ENCODE assay signal across 27 mouse cellular contexts in the genomic region with DNA sequence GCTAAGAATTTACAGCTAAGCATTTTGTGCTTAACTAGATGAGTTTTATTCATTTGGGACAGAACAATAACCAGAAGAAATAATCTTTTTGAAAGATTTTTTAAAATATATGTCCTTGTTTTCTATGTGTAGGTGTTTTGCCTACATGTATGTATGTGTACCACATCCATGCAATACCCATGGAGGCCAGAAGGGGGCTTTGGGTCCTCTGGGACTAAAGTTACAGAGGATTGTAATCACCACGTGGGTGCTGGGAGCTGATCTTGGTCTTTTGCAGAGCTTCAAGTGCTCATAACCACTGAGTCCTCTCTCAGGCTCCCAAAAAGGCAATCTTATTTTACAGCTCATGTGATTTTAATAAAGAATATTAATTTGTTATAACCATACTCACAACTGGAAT.
DNase-seq lines count a peak whose midpoint lies in the region; ATAC-seq and TF ChIP-seq lines count a peak whose summit lies in the region.
"Had no signal": no experiment of that assay in that cellular context is flagged by ENCODE, and none has a peak within 500 bp of the region (broad histone marks: within the 10 kb centered on the region; RNA-seq: fewer than 3 reads in every experiment).

No protein-coding gene starts in this region.

- no peak overlapping the region for H3K4me3 ChIP-seq in layer of hippocampus, adult 2 months
- no peak overlapping the region for H3K4me3 ChIP-seq in stomach, postnatal 0 days (ENCODE audit: low read depth, low read length)
- H3K4me3 ChIP-seq in hindbrain, embryonic 11.5 days (ENCODE audit: low read depth, low read length) = no peak overlapping the region
- H3K4me3 ChIP-seq: embryonic facial prominence, embryonic 12.5 days; heart, embryonic 15.5 days; left cerebral cortex, adult 2 months; limb, embryonic 12.5 days; liver, embryonic 15.5 days; midbrain, embryonic 12.5 days; neural tube, embryonic 12.5 days; stomach, embryonic 15.5 days had no signal

- H3K9ac ChIP-seq in stomach, postnatal 0 days (ENCODE audit: low read length) = no peak overlapping the region
- no peak overlapping the region for H3K9ac ChIP-seq in hindbrain, embryonic 11.5 days (ENCODE audit: low read depth, low read length)
- H3K9ac ChIP-seq: embryonic facial prominence, embryonic 12.5 days; heart, embryonic 15.5 days; limb, embryonic 12.5 days; liver, embryonic 15.5 days; midbrain, embryonic 12.5 days; neural tube, embryonic 12.5 days; stomach, embryonic 15.5 days had no signal

- peak; percentile 20; the same call in 1 of the 2 replicates for TF ChIP-seq CTCF in layer of hippocampus, adult 2 months (conservative IDR thresholded peaks at IDR 0.05)
- peak; percentile 25; the same call in 1 of the 2 replicates for TF ChIP-seq CTCF in stomach, postnatal 0 days (IDR thresholded peaks at IDR 0.05; ENCODE audit: low read depth)

- H3K4me2 ChIP-seq in stomach, postnatal 0 days (replicated peaks; ENCODE audit: low read depth) = no peak overlapping the region
- H3K4me2 ChIP-seq in hindbrain, embryonic 11.5 days (replicated peaks; ENCODE audit: low read depth, low read length) = no peak overlapping the region
- H3K4me2 ChIP-seq: embryonic facial prominence, embryonic 12.5 days; heart, embryonic 15.5 days; limb, embryonic 12.5 days; liver, embryonic 15.5 days; midbrain, embryonic 12.5 days; neural tube, embryonic 12.5 days; stomach, embryonic 15.5 days had no signal

- no peak for DNase-seq in layer of hippocampus, adult 2 months (ENCODE audit: low spot score in 2 of 2)
- DNase-seq in layer of hippocampus, postnatal 25 days (ENCODE audit: extremely low spot score in 1 of 2, low spot score in 1 of 2) = no peak
- peak; percentile 14 for DNase-seq in thymus, postnatal 4 days
- no peak for DNase-seq in thymus, adult 18-20 months
- peak; percentile 8 for DNase-seq in c-Kit-negative CD71-positive TER-119-positive erythroid progenitor cells, embryonic 14.5 days (ENCODE audit: low read depth, low spot score)
- no peak for DNase-seq in stomach, postnatal 0 days (ENCODE audit: low spot score)
- no peak for DNase-seq in hindbrain, embryonic 11.5 days (ENCODE audit: low spot score)
- no peak for DNase-seq in left cerebral cortex, adult 9 months (ENCODE audit: low spot score in 2 of 2)
- DNase-seq: adrenal gland, postnatal 36 days; cerebellum, adult 2 months; cerebellum, postnatal 25 days; kidney, adult 11 months; kidney, postnatal 4 days; layer of hippocampus, adult 9-11 months; lung, postnatal 14 days; retina, postnatal 1 day; right cerebral cortex, postnatal 25 days; spleen, adult 18-20 months; thymus, adult 2 months had no signal

- no peaks in the 10 kb centered on the region for H3K36me3 ChIP-seq in stomach, postnatal 0 days (ENCODE audit: control insufficient read depth, insufficient read depth, low read length)
- H3K36me3 ChIP-seq in hindbrain, embryonic 11.5 days (ENCODE audit: control insufficient read depth, insufficient read depth, low read length) = no peaks in the 10 kb centered on the region
- H3K36me3 ChIP-seq: embryonic facial prominence, embryonic 12.5 days; heart, embryonic 15.5 days; limb, embryonic 12.5 days; liver, embryonic 15.5 days; midbrain, embryonic 12.5 days; neural tube, embryonic 12.5 days; stomach, embryonic 15.5 days had no signal

- no peak overlapping the region for H3K27ac ChIP-seq in layer of hippocampus, adult 2 months
- H3K27ac ChIP-seq in stomach, postnatal 0 days (replicated peaks) = no peak overlapping the region
- H3K27ac ChIP-seq in hindbrain, embryonic 11.5 days (ENCODE audit: low read depth, low read length) = no peak overlapping the region
- H3K27ac ChIP-seq: embryonic facial prominence, embryonic 12.5 days; heart, embryonic 15.5 days; left cerebral cortex, adult 2 months; limb, embryonic 12.5 days; liver, embryonic 15.5 days; midbrain, embryonic 12.5 days; neural tube, embryonic 12.5 days; stomach, embryonic 15.5 days had no signal

- WGBS in stomach, postnatal 0 days = 64% methylated on average over 1 of the region's 1 CpGs
- 82% methylated on average over 1 of the region's 1 CpGs for WGBS in hindbrain, embryonic 11.5 days

- no peak for ATAC-seq in stomach, postnatal 0 days (ENCODE audit: low FRiP score, low TSS enrichment)
- no peak for ATAC-seq in hindbrain, embryonic 11.5 days (ENCODE audit: low FRiP score)

- H3K4me1 ChIP-seq in stomach, postnatal 0 days (replicated peaks; ENCODE audit: control insufficient read depth, insufficient read depth) = no peaks in the 10 kb centered on the region
- no peaks in the 10 kb centered on the region for H3K4me1 ChIP-seq in hindbrain, embryonic 11.5 days (replicated peaks; ENCODE audit: control insufficient read depth, insufficient read depth, low read length)
- H3K4me1 ChIP-seq: embryonic facial prominence, embryonic 12.5 days; heart, embryonic 15.5 days; limb, embryonic 12.5 days; liver, embryonic 15.5 days; midbrain, embryonic 12.5 days; neural tube, embryonic 12.5 days; stomach, embryonic 15.5 days had no signal

- H3K9me3 ChIP-seq in stomach, postnatal 0 days (ENCODE audit: control insufficient read depth, low read length) = no peaks in the 10 kb centered on the region
- H3K9me3 ChIP-seq in hindbrain, embryonic 11.5 days (ENCODE audit: control insufficient read depth, low read length) = no peaks in the 10 kb centered on the region
- H3K9me3 ChIP-seq: embryonic facial prominence, embryonic 12.5 days; heart, embryonic 15.5 days; liver, embryonic 15.5 days; midbrain, embryonic 12.5 days; neural tube, embryonic 12.5 days; stomach, embryonic 15.5 days had no signal

- H3K27me3 ChIP-seq in stomach, postnatal 0 days (ENCODE audit: control insufficient read depth, insufficient read depth, low read length) = no peaks in the 10 kb centered on the region
- H3K27me3 ChIP-seq in hindbrain, embryonic 11.5 days (ENCODE audit: control insufficient read depth, insufficient read depth, low read length) = no peaks in the 10 kb centered on the region
- H3K27me3 ChIP-seq: embryonic facial prominence, embryonic 12.5 days; heart, embryonic 15.5 days; limb, embryonic 12.5 days; liver, embryonic 15.5 days; midbrain, embryonic 12.5 days; neural tube, embryonic 12.5 days; stomach, embryonic 15.5 days had no signal

- no peak for TF ChIP-seq EP300 in stomach, postnatal 0 days (optimal IDR thresholded peaks at IDR 0.05)

Comparison
In these comparisons a context has a peak if more than half of its experiments do, and no peak if none do; other contexts are left out.
1. DNase-seq: peak in thymus, postnatal 4 days (single experiment) and c-Kit-negative CD71-positive TER-119-positive erythroid progenitor cells, embryonic 14.5 days (single experiment); none in layer of hippocampus, adult 2 months (0 of 2), layer of hippocampus, postnatal 25 days (0 of 2), thymus, adult 18-20 months (0 of 2), stomach, postnatal 0 days (single experiment), hindbrain, embryonic 11.5 days (single experiment) and left cerebral cortex, adult 9 months (0 of 2).